Mouse (Mus musculus): ENCODE results near the gene Ost4. TPM values are rescaled to one million over a fixed set of nuclear protein-coding genes. Genes with fewer than 3 reads are reported as not detected.

Gene Ost4
- polyA plus RNA-seq, 1 experiment from 2014 or later: 517 TPM

DNA sequence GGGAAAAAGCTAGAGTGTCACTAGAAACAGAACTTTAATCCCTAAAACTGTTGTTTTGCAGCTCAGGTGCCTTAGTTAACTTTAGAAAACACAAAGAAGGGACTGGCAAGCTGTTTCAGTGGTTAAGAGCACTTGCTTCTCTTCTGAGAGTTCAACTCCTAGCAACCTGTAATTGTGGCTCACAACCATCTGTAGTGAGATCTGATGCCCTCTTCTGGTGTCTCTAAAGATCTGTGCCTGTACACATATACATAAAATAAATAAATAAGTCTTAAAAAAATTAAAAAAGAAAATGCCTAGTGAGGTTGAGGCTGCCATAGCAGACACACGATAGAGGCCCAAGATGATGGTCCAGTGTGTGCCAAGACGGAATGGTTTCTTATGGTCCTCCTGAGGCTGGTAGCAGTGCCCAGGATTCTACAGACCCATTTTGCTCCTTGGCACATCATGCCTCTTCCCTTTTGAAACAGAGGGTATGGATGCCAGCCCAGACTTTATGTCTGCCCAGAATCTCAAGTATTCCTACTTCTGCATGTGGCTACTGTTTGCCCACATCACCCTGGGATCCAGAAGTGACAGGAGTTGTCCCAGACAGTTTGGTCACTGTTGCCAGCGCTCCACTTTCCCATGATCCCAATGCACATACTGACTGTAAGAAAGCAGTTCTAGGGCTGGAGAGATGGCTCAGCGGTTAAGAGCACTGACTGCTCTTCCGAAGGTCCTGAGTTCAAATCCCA is 27.3 kb upstream of the Ost4 start:
- no peaks in the 10 kb centered on the region for H3K27me3 ChIP-seq (ENCODE audit: insufficient read depth, low read length)
- DNase-seq (ENCODE audit: low spot score) (no peak), ATAC-seq (replicated peaks; ENCODE audit: low FRiP score, low read depth) (no peak)
- no peak overlapping the region for H3K4me2 ChIP-seq (ENCODE audit: low read length)
- H3K9ac ChIP-seq (ENCODE audit: low read depth, low read length): no peak overlapping the region
- WGBS: 87% methylated on average over 5 of the region's 5 CpGs
- no peaks in the 10 kb centered on the region for H3K9me3 ChIP-seq (replicated peaks; ENCODE audit: low read length)
- H3K27ac ChIP-seq: no peak overlapping the region
- H3K36me3 ChIP-seq (ENCODE audit: insufficient read depth, low read length): no peaks in the 10 kb centered on the region
- H3K4me1 ChIP-seq (replicated peaks; ENCODE audit: insufficient read depth, low read length): no peaks in the 10 kb centered on the region
- no peak overlapping the region for H3K4me3 ChIP-seq (replicated peaks; ENCODE audit: low read depth, low read length)
- peak; percentile 48 for TF ChIP-seq CTCF (IDR thresholded peaks at IDR 0.05; ENCODE audit: low read depth)

DNA sequence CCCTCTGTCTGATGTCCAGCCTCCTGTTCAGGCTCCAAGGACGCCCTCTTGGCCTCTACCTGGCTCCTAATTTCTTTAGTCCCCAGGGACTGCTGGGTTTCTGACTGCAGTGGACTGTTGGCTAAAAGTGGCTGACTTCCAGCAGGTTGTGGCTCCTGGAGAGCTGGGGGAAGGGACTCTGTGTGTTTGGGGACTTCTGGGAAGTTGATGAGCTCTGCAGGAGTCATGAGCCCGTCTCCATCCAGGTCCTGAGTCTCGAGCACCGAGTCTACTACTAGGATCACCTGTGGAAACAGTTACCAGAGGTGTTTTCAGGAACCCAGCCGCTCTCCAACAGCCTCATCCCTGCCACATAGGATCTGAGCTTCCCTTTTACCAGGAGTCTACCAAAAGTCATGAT is 26.1 kb upstream of the Ost4 start:
- Histone ChIP-seq H3K27ac (no peak overlapping the region), H3K36me3 (ENCODE audit: insufficient read depth, low read length) (no peaks in the 10 kb centered on the region), H3K4me3 (replicated peaks; ENCODE audit: low read depth, low read length) (no peak overlapping the region), H3K9me3 (replicated peaks; ENCODE audit: low read length) (no peaks in the 10 kb centered on the region), H3K4me1 (replicated peaks; ENCODE audit: insufficient read depth, low read length) (no peaks in the 10 kb centered on the region), H3K27me3 (ENCODE audit: insufficient read depth, low read length) (no peaks in the 10 kb centered on the region), H3K9ac (ENCODE audit: low read depth, low read length) (no peak overlapping the region), H3K4me2 (ENCODE audit: low read length) (no peak overlapping the region)
- WGBS: 75% methylated on average over 5 of the region's 5 CpGs
- ATAC-seq (replicated peaks; ENCODE audit: low FRiP score, low read depth) (no peak), DNase-seq (ENCODE audit: low spot score) (no peak)
- TF ChIP-seq CTCF (IDR thresholded peaks at IDR 0.05; ENCODE audit: low read depth): no peak

DNA sequence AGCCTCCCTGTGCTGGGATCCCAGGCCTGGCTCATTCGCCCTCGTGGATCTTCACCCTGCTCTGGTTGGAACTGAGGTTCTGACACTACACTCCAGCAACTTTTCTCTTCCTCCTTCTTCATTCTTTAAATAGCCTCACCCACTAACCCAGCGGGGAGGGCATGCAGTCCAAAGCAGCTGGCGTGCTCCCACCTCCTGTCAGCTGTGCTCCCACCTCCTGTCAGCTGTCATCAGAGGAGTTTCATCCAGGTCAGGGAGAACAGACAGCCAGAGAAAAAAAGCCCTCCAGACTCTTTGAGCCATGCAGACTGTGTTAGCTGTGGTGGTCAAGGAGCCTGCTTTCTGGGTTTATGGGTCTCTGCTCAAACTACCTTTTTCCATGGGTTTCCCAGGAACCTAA is 23.8 kb upstream of the Ost4 start:
- Histone ChIP-seq H3K9me3 (replicated peaks; ENCODE audit: low read length) (no peaks in the 10 kb centered on the region), H3K27ac (no peak overlapping the region), H3K9ac (ENCODE audit: low read depth, low read length) (no peak overlapping the region), H3K4me1 (replicated peaks; ENCODE audit: insufficient read depth, low read length) (no peaks in the 10 kb centered on the region), H3K4me2 (ENCODE audit: low read length) (no peak overlapping the region), H3K27me3 (ENCODE audit: insufficient read depth, low read length) (no peaks in the 10 kb centered on the region), H3K4me3 (replicated peaks; ENCODE audit: low read depth, low read length) (no peak overlapping the region), H3K36me3 (ENCODE audit: insufficient read depth, low read length) (no peaks in the 10 kb centered on the region)
- TF ChIP-seq CTCF (IDR thresholded peaks at IDR 0.05; ENCODE audit: low read depth): no peak
- WGBS: 82% methylated on average over 4 of the region's 4 CpGs
- DNase-seq (ENCODE audit: low spot score): no peak
- ATAC-seq (replicated peaks; ENCODE audit: low FRiP score, low read depth): no peak

DNA sequence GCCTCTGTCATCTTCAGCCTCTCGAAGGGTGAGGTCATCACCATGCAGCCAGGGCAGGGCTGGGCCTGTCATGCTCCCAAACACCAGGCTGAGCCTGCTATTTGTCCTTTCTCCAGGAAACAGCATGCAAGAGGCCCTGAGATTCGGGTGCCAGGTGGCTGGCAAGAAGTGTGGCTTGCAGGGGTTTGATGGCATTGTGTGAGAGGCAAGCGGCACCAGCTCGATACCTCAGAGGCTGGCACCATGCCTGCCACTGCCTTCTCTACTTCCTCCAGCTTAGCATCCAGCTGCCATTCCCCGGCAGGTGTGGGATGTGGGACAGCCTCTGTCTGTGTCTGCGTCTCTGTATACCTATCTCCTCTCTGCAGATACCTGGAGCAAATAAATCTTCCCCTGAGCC is 23.3 kb upstream of the Ost4 start:
- TF ChIP-seq CTCF (IDR thresholded peaks at IDR 0.05; ENCODE audit: low read depth): no peak
- Histone ChIP-seq H3K4me2 (ENCODE audit: low read length) (no peak overlapping the region), H3K9ac (ENCODE audit: low read depth, low read length) (no peak overlapping the region), H3K4me1 (replicated peaks; ENCODE audit: insufficient read depth, low read length) (no peaks in the 10 kb centered on the region), H3K36me3 (ENCODE audit: insufficient read depth, low read length) (no peaks in the 10 kb centered on the region), H3K27me3 (ENCODE audit: insufficient read depth, low read length) (no peaks in the 10 kb centered on the region), H3K27ac (no peak overlapping the region), H3K9me3 (replicated peaks; ENCODE audit: low read length) (no peaks in the 10 kb centered on the region), H3K4me3 (replicated peaks; ENCODE audit: low read depth, low read length) (no peak overlapping the region)
- 87% methylated on average over 6 of the region's 6 CpGs for WGBS
- DNase-seq (ENCODE audit: low spot score) (no peak), ATAC-seq (replicated peaks; ENCODE audit: low FRiP score, low read depth) (no peak)

DNA sequence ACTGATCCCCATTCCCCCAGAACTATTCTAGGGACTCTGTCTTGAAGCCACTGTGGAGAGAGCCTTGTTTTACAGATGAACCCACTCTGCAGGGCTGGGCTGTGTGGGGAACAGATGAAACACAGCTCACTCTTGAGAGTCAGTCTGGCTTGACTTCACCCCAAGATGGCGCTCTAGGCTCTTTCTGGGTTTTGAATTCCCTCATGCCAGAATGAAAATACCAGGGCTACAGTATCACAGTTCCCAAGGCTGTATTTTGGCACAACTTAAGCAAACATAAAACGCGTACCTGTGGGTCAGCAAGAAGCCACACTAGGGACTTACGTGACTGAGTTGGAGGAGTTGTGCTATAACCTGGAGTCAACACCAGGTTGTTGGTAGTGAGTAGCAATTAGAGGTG is 22.5 kb upstream of the Ost4 start:
- ATAC-seq (replicated peaks; ENCODE audit: low FRiP score, low read depth) (no peak), DNase-seq (ENCODE audit: low spot score) (peak; percentile 85)
- Histone ChIP-seq H3K4me1 (replicated peaks; ENCODE audit: insufficient read depth, low read length) (no peaks in the 10 kb centered on the region), H3K27ac (no peak overlapping the region), H3K36me3 (ENCODE audit: insufficient read depth, low read length) (no peaks in the 10 kb centered on the region), H3K9ac (ENCODE audit: low read depth, low read length) (no peak overlapping the region), H3K4me3 (replicated peaks; ENCODE audit: low read depth, low read length) (no peak overlapping the region), H3K9me3 (replicated peaks; ENCODE audit: low read length) (no peaks in the 10 kb centered on the region), H3K27me3 (ENCODE audit: insufficient read depth, low read length) (no peaks in the 10 kb centered on the region), H3K4me2 (ENCODE audit: low read length) (no peak overlapping the region)
- peak; percentile 83 for TF ChIP-seq CTCF (IDR thresholded peaks at IDR 0.05; ENCODE audit: low read depth)
- WGBS: 23% methylated on average over 4 of the region's 4 CpGs

DNA sequence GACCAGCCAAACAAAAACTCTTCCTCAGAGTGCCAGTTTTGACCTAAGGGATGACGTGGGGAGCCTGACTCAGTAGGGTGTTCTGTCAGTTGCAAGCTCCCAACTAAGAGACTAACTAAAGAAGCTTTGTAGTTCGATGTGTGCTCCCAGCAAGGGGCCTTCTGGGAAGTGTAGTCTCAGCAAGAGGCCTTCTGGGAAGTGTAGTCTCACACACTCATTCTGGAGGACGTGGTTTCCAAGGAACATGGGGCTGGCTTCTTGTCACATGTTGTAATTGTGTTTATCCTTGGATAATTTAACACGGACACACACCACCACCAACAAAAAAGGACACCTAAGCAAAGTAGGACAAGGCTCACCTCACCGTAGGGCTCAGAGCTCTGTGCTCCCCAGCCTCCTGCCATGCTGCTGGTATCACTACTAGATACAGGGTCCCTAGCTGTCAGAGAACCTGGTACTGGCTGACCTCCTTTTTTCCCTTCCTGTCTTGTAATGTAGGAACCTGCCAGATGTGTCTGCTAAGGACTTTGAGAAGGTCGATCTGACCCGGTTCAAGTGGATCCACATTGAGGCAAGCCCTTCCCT is 20.4 kb upstream of the Ost4 start:
- Histone ChIP-seq H3K4me3 (replicated peaks; ENCODE audit: low read depth, low read length) (no peak overlapping the region), H3K36me3 (ENCODE audit: insufficient read depth, low read length) (no peaks in the 10 kb centered on the region), H3K9ac (ENCODE audit: low read depth, low read length) (no peak overlapping the region), H3K27ac (no peak overlapping the region), H3K9me3 (replicated peaks; ENCODE audit: low read length) (no peaks in the 10 kb centered on the region), H3K4me1 (replicated peaks; ENCODE audit: insufficient read depth, low read length) (no peaks in the 10 kb centered on the region; the same call in 1 of the 2 replicates), H3K4me2 (ENCODE audit: low read length) (peak overlapping the region; percentile 31; the same call in 1 of the 2 replicates), H3K27me3 (ENCODE audit: insufficient read depth, low read length) (no peaks in the 10 kb centered on the region)
- DNase-seq (ENCODE audit: low spot score) (no peak), ATAC-seq (replicated peaks; ENCODE audit: low FRiP score, low read depth) (peak; percentile 34; the same call in 1 of the 2 replicates)
- 43% methylated on average over 7 of the region's 7 CpGs for WGBS
- no peak for TF ChIP-seq CTCF (IDR thresholded peaks at IDR 0.05; ENCODE audit: low read depth)

Data from kidney, postnatal 0 days (tissue).